Mouse (Mus musculus) 3134 (cell line): ENCODE data around the gene Dicer1.

ENCODE experiments used
- DNase-seq: peaks from one replicate; pipeline ENCODE4 v3.0.0-alpha.2; 2011; ENCODE audit warnings: low spot score; ENCODE audit not compliant: insufficient read length; ENCODE audit errors: extremely low read depth

Gene Dicer1

GRCm38 (mm10) chr12:104751814-104752765 is at the start of gene Dicer1:
Dicer1 (minus strand) TSS chr12:104751952.
- DNase-seq, result peak; percentile 92

- DNase-seq, result no peak
These were observed 47.6 kb upstream of the Dicer1 start for GRCm38 (mm10) chr12:104799365-104799764.

- no peak for DNase-seq
These were observed 46.2 kb upstream of the Dicer1 start for GRCm38 (mm10) chr12:104797905-104798304.

- no peak for DNase-seq
These were observed 45.1 kb upstream of the Dicer1 start for GRCm38 (mm10) chr12:104796635-104797378.

- DNase-seq, result no peak
These were observed 43.2 kb upstream of the Dicer1 start for GRCm38 (mm10) chr12:104794957-104795356.

- no peak for DNase-seq
These were observed 41.7 kb upstream of the Dicer1 start for GRCm38 (mm10) chr12:104793486-104793885.

GRCm38 (mm10) chr12:104777603-104778002 is 25.9 kb upstream of the Dicer1 start:
- no peak for DNase-seq

GRCm38 (mm10) chr12:104771941-104772340 is 20.2 kb upstream of the Dicer1 start:
- DNase-seq, result no peak

GRCm38 (mm10) chr12:104769201-104769785 is 17.5 kb upstream of the Dicer1 start:
- no peak for DNase-seq

- no peak for DNase-seq
These were observed 15.4 kb upstream of the Dicer1 start for GRCm38 (mm10) chr12:104767183-104767582.

GRCm38 (mm10) chr12:104765761-104766160 is 14.0 kb upstream of the Dicer1 start:
- no peak for DNase-seq

- DNase-seq, result no peak
These were observed 13.4 kb upstream of the Dicer1 start for GRCm38 (mm10) chr12:104765116-104765515.

GRCm38 (mm10) chr12:104763918-104764317 is 12.2 kb upstream of the Dicer1 start:
- DNase-seq, result no peak

- peak; percentile 20 for DNase-seq
These were observed 9.7 kb upstream of the Dicer1 start for GRCm38 (mm10) chr12:104761411-104761810.

- DNase-seq, result no peak
These were observed 6.3 kb upstream of the Dicer1 start for GRCm38 (mm10) chr12:104758066-104758465.

GRCm38 (mm10) chr12:104753686-104754085 is 1.9 kb upstream of the Dicer1 start:
- no peak for DNase-seq

- peak; percentile 56 for DNase-seq
These were observed 380 bp downstream of the Dicer1 start for GRCm38 (mm10) chr12:104751331-104751813.

- no peak for DNase-seq
These were observed 2.8 kb downstream of the Dicer1 start for GRCm38 (mm10) chr12:104748946-104749345.

GRCm38 (mm10) chr12:104747252-104747651 is 4.5 kb downstream of the Dicer1 start:
- no peak for DNase-seq

GRCm38 (mm10) chr12:104746601-104747000 is 5.2 kb downstream of the Dicer1 start:
- no peak for DNase-seq

- DNase-seq, result no peak
These were observed 8.1 kb downstream of the Dicer1 start for GRCm38 (mm10) chr12:104743687-104744086.
